Mouse (Mus musculus): ENCODE results near the gene Zfp977. TPM values are rescaled to one million over a fixed set of nuclear protein-coding genes. Genes with fewer than 3 reads are reported as not detected.

Zfp977 gene
- total RNA-seq (2023; ENCODE audit: inconsistent age): 1.0 TPM in 1 of 4 replicates, not detected in the others

DNA sequence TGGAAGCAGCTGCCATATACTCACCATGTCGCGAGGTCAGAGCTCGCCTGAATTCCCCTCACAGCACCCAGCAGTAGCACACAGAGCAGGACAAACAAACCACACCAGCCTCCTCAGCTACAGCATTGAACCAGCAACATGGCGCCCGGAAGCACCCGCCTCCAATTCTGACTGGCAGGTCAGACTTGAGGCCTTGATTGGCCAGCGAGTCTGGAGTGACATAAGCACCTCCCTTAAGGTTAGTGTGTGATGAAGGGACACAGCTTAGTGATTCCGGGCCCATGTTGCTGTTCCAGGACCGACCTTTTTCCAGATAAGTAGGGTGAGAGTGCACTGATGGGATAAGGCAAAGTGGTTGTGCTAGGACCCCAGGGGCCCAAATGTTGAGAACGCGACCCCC, at the start of gene Zfp977:
TSS of gene Zfp977 (minus strand) at position 135 of the 400 bp plus-strand sequence.

DNA sequence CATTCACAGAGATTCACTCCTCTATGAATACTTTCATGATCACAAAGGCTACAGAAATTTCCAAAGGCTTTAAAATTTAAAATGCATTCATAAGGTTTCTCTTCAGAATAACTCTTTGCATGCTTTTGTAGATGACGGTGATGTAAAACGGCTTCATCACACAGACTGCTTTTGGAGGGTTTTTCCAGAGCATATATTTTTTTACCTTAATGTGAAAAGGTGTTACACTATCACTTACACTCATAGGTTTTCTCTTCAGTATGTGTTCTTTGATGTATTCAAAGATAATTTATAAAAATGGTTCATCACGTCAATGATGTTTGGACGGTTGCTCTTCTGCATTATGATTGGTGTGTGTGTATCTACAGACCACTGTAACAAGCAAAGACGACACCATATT, 13.9 kb downstream of the Zfp977 start, which contains the start of gene Gm21028:
TSS of gene Gm21028 (minus strand) at position 101 of the 400 bp plus-strand sequence.

Other genes with a start within 250 kb of the Zfp977 start
- not detected in 4 replicates for gene 4933421I07Rik, start 144.4 kb downstream of the Zfp977 start, total RNA-seq (2023; ENCODE audit: inconsistent age)
- gene Zfp141, start 86.8 kb downstream of the Zfp977 start, total RNA-seq (2023; ENCODE audit: inconsistent age): 26.3 to 32.9 TPM (median 27.9 TPM) in 4 replicates
- gene Gm21028, start 14.0 kb downstream of the Zfp977 start, total RNA-seq (2023; ENCODE audit: inconsistent age): not detected in 4 replicates
- gene Zfp976, start 50.0 kb upstream of the Zfp977 start, total RNA-seq (2023; ENCODE audit: inconsistent age): 1.00 to 2.4 TPM (median 1.2 TPM) in 4 replicates
- 2.8 to 4.2 TPM (median 3.8 TPM) in 4 replicates for gene Zfp975, start 100.2 kb upstream of the Zfp977 start, total RNA-seq (2023; ENCODE audit: inconsistent age)
- not detected in 4 replicates for gene Gm17067, start 134.5 kb upstream of the Zfp977 start, total RNA-seq (2023; ENCODE audit: inconsistent age)
- gene Vmn2r62, start 201.0 kb upstream of the Zfp977 start, total RNA-seq (2023; ENCODE audit: inconsistent age): not detected in 4 replicates